Mouse (Mus musculus): ENCODE measurements around the gene Lyve1. TPM values are rescaled to one million over a fixed set of nuclear protein-coding genes. Genes with fewer than 3 reads are reported as not detected.
A peak's percentile ranks its signal among the peaks of the same experiment; 100 is the strongest.

The Lyve1 gene
- polyA plus RNA-seq, 1 experiment from 2014 or later, result 5.7 TPM

- Histone ChIP-seq H3K4me1 (0 out of 2 replicates have a peak, but pooled peaks cover 11% of the 10 kb centered on the region), H3K9ac (replicated peaks) (no peak overlapping the region), H3K27me3 (replicated peaks) (no peaks in the 10 kb centered on the region; the same call in 1 of the 2 replicates), H3K9me3 (replicated peaks) (no peaks in the 10 kb centered on the region), H3K27ac (replicated peaks) (no peak overlapping the region), H3K4me2 (no peak overlapping the region), H3K4me3 (replicated peaks) (no peak overlapping the region), H3K36me3 (peaks cover 2% of the 10 kb centered on the region)
- no peak for ATAC-seq (ENCODE audit: low FRiP score)
- WGBS, result 94% methylated on average over 13 of the region's 13 CpGs
Observed at GRCm38 (mm10) chr7:110807460-110808030, 55.5 kb downstream of the Lyve1 start.

GRCm38 (mm10) chr7:110804266-110804665, 58.8 kb downstream of the Lyve1 start:
- H3K27me3 ChIP-seq (replicated peaks), result no peaks in the 10 kb centered on the region; the same call in 1 of the 2 replicates
- no peak overlapping the region for H3K9ac ChIP-seq (replicated peaks)

GRCm38 (mm10) chr7:110803131-110803530, 59.9 kb downstream of the Lyve1 start:
- Histone ChIP-seq H3K9me3 (replicated peaks) (no peaks in the 10 kb centered on the region), H3K4me2 (no peak overlapping the region), H3K27ac (replicated peaks) (no peak overlapping the region), H3K4me1 (peaks cover 8% of the 10 kb centered on the region; the same call in 1 of the 2 replicates), H3K27me3 (replicated peaks) (no peaks in the 10 kb centered on the region; the same call in 1 of the 2 replicates), H3K9ac (replicated peaks) (no peak overlapping the region), H3K36me3 (no peaks in the 10 kb centered on the region), H3K4me3 (replicated peaks) (no peak overlapping the region)
- 95% methylated on average over 10 of the region's 10 CpGs for WGBS
- ATAC-seq (ENCODE audit: low FRiP score), result no peak

More at GRCm38 (mm10) chr7:110804266-110804665, 58.8 kb downstream of the Lyve1 start:
- Histone ChIP-seq H3K4me1 (0 out of 2 replicates have a peak, but pooled peaks cover 7% of the 10 kb centered on the region), H3K36me3 (no peaks in the 10 kb centered on the region), H3K27ac (replicated peaks) (no peak overlapping the region), H3K9me3 (replicated peaks) (no peaks in the 10 kb centered on the region), H3K4me3 (replicated peaks) (no peak overlapping the region), H3K4me2 (no peak overlapping the region)
- WGBS, result 70% methylated on average over 3 of the region's 3 CpGs
- ATAC-seq (ENCODE audit: low FRiP score), result peak; percentile 62

- Histone ChIP-seq H3K4me3 (replicated peaks) (no peak overlapping the region), H3K36me3 (no peaks in the 10 kb centered on the region), H3K27ac (replicated peaks) (no peak overlapping the region), H3K9me3 (replicated peaks) (no peaks in the 10 kb centered on the region), H3K4me2 (no peak overlapping the region), H3K27me3 (replicated peaks) (no peaks in the 10 kb centered on the region; the same call in 1 of the 2 replicates), H3K9ac (replicated peaks) (no peak overlapping the region), H3K4me1 (peaks cover 8% of the 10 kb centered on the region; the same call in 1 of the 2 replicates)
- peak; percentile 67; the same call in 1 of the 2 replicates for ATAC-seq (ENCODE audit: low FRiP score)
- 3% methylated on average over 4 of the region's 4 CpGs for WGBS
Observed at GRCm38 (mm10) chr7:110801028-110801427, 62.0 kb downstream of the Lyve1 start.

Small RNAs within 50 kb of the gene (microRNA-seq; reads per million reads assigned to microRNA genes)
- gene Gm47282, result not detected

Other genes starting within 250 kb of the Lyve1 start
- 46.1 and 51.3 TPM in 2 replicates for gene Sbf2, start 248.3 kb downstream of the Lyve1 start, polyA plus RNA-seq (2015; fragmentation: Nextera tagmentation; extraction: Ambion mirVana)
- 4.3 and 6.8 TPM in 2 replicates for gene Adm, start 235.6 kb downstream of the Lyve1 start, polyA plus RNA-seq (2015; fragmentation: Nextera tagmentation; extraction: Ambion mirVana)
- 12.0 and 12.6 TPM in 2 replicates for gene Ampd3, start 95.0 kb downstream of the Lyve1 start, polyA plus RNA-seq (2015; fragmentation: Nextera tagmentation; extraction: Ambion mirVana)
- 35.2 and 35.8 TPM in 2 replicates for gene Rnf141, start 18.8 kb downstream of the Lyve1 start, polyA plus RNA-seq (2015; fragmentation: Nextera tagmentation; extraction: Ambion mirVana)
- gene Mrvi1, start 119.2 kb upstream of the Lyve1 start, polyA plus RNA-seq (2015; fragmentation: Nextera tagmentation; extraction: Ambion mirVana), result 1.4 and 3.1 TPM in 2 replicates
- 68.3 and 71.5 TPM in 2 replicates for gene Ctr9, start 165.7 kb upstream of the Lyve1 start, polyA plus RNA-seq (2015; fragmentation: Nextera tagmentation; extraction: Ambion mirVana)
- gene Eif4g2, start 219.8 kb upstream of the Lyve1 start, polyA plus RNA-seq (2015; fragmentation: Nextera tagmentation; extraction: Ambion mirVana), result 876 and 927 TPM in 2 replicates

All from neural tube, embryonic 15.5 days (tissue).